Mouse (Mus musculus) gastrocnemius, postnatal 4 days (tissue): ENCODE data around the gene Fgb. TPM values are rescaled to one million over a fixed set of nuclear protein-coding genes. Genes with fewer than 3 reads are reported as not detected.
A peak's percentile ranks its signal among the peaks of the same experiment; 100 is the strongest.

Source experiments
- DNase-seq, 2 experiments: peaks; one replicate each; pipeline ENCODE4 v3.0.0; 2021 to 2022; ENCODE audit warnings: low spot score in 2 of 2, mixed read lengths in 2 of 2
- long read RNA-seq, 2 experiments: library from polyadenylated mRNA; stranded (forward); transcript quantifications; one replicate each; pipeline ENCODE4 v2.0.0; 2021
- total RNA-seq, 2 experiments: library from RNA; stranded (reverse); gene quantifications; 2 replicates each; pipeline ENCODE4 v1.2.3; 2021

Gene Fgb
- 1 to 10 TPM in 1 of 2 experiments, under 1 TPM in 1; 0.27 to 3.4 TPM for total RNA-seq
- long read RNA-seq, experiment 1: 0 reads
- long read RNA-seq, experiment 2: 0 reads

DNA sequence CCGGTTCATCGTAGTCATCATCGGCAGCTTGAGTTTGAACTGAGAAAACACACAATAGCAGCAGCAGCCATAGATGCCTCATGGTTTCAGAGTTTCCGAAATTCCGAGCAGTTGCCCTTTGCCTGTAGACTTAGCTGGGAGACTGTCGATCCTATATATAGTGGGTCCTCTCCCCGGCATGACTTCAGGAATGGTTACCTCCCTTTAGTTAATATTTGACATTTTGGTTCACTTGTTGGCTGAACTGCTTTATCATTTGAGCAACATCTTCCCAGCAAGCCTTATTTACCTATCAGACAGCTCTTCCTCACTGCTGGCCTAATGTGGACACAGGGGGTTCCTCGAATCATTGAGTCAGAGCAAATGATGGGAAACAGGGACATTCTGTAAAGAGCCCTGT is at the start of gene Fgb:
TSS of gene Fgb (minus strand) at position 184 of the 400 bp plus-strand sequence.
- DNase-seq: no peak

DNA sequence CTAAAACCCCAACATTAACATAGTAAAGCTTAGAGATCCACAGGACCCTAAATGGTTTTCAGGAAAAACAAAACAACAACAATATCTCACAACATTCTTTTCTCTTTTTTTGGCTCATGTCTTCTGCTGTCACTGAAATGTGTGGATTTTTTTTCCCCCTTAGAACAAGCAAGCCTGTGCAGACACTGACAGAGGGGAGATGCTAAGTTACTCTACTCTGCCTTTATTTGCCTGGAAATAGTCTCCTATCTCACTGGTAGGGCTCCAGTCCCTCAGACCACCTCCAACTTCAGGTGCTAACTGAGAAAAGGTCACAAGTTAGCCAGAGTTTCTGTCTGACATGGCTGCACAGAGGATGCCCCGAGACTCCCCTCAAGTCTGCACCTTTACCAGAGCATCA is 49.5 kb upstream of the Fgb start:
- no peak for DNase-seq

DNA sequence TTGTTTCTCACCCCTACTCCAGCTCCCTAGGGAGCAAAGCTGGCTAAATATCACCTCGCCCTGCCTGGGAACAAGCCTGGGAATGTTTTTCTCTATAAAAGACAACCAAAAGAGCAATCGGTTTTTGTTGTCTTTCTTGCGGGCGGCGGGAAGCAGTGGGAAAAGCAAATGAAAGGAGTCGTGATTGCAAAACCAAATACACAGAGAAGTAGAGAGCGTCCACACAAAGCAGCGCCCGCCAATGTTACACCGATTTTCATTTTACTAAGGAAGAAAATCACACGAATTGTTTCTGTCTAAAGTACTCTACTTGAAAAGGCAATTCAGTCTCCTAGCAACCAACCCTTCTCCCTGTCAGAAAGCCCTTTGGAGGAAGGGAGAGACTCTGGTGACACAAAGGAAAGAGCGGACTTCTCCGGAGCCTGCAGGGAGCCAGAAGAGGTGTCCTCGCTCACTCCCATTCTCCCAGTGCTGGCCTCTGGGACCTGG is 48.9 kb upstream of the Fgb start:
- no peak for DNase-seq

- no peak for DNase-seq
Observed at GRCm38 (mm10) chr3:83097586-83097985, 47.9 kb upstream of the Fgb start.

- DNase-seq: peak in 1 of 2 experiments; percentile 44
Observed at GRCm38 (mm10) chr3:83080567-83081055, 30.9 kb upstream of the Fgb start.

GRCm38 (mm10) chr3:83076563-83076962 is 26.9 kb upstream of the Fgb start:
- DNase-seq: peak in 1 of 2 experiments; percentile 48

DNA sequence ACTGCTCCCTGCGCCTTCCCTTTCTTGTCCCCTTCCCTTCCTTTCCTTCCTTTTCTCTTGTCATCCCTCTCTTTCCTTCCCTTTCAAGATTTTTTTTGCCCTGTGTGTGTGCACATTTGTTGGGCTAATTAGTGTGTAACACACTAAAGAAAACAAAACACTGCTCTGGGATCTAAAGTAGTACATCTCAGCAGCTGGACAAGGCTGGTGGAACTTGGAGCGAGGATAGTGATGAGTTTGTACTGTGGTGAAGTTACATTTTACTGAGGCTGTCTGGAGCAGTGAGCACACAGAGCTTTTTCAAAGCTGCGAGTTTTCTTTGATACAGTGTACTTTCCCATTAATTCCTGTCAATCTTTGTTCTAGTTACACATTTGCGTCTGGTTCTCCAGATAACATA is 20.6 kb upstream of the Fgb start:
- DNase-seq: no peak

- DNase-seq: no peak
Observed at GRCm38 (mm10) chr3:83068869-83069268, 19.2 kb upstream of the Fgb start.

DNA sequence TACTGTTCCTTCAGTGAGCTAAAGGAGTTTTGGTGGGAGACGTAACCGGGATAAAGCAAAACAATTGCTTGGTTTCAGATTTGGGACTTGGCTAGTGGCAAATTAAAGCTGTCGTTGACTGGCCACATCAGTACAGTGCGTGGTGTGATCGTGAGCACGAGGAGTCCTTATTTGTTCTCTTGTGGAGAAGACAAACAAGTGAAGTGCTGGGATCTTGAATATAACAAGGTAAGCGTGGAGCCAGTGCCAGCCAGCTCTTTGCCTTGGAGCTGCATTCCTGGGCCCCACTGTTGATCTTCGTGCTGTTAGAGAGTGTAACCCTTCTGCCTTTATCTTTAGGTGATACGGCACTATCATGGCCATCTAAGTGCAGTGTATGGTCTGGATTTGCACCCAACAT is 18.3 kb upstream of the Fgb start:
- DNase-seq: no peak

- DNase-seq: no peak
Observed at GRCm38 (mm10) chr3:83057046-83057445, 7.4 kb upstream of the Fgb start.

- peak; percentile 100 for DNase-seq
Observed at GRCm38 (mm10) chr3:83055281-83056038, 5.8 kb upstream of the Fgb start, which contains the start of gene Plrg1. Gene Plrg1 (plus strand): TSS chr3:83055522.

- no peak for DNase-seq
Observed at GRCm38 (mm10) chr3:83054759-83055158, 5.1 kb upstream of the Fgb start.

DNA sequence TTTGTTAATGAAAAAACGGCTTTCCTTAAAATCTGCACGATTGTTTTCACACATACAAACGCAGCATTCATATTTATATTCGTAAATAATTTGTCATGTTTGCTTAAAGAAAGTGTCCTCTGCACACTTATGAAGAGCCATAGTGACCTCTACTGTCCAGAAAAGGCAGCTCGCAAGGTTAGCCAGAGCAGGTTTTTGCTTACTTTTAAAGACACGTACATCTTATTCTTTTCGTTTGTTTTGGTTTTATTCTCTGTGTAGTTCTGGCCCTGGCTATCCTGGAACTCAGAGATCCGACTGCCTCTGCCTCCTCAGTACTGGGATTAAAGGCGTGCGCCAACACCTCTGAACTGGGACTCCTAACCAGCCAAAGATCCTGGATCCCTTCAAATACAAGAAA is 4.1 kb upstream of the Fgb start:
- peak in 1 of 2 experiments; percentile 17 for DNase-seq

GRCm38 (mm10) chr3:83053126-83053525 is 3.5 kb upstream of the Fgb start:
- DNase-seq: no peak

GRCm38 (mm10) chr3:83052102-83052501 is 2.4 kb upstream of the Fgb start:
- no peak for DNase-seq

- DNase-seq: no peak
Observed at GRCm38 (mm10) chr3:83050661-83051060, 998 bp upstream of the Fgb start.

- DNase-seq: no peak
Observed at GRCm38 (mm10) chr3:83046649-83047048, 3.0 kb downstream of the Fgb start.

DNA sequence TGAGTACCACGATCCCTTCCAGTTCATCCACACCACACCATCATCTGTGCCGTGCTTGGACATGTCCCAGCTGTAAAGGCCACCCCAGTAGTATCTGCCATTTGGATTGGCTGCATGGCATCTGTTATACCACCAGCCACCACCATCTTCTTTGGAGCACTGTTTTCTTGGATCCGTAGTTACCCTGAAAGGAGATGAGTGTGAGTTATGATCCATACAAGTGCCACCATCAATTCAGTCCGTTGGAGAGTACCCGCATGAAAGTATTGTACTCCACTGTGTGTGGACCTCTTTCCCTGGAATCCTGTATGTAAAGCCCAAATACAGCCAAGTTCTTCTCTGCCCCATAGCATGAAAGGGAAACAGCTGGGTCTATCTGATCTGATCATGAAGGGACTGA is 7.2 kb downstream of the Fgb start:
- DNase-seq: no peak

- DNase-seq: no peak
Observed at GRCm38 (mm10) chr3:83039666-83040065, 10.0 kb downstream of the Fgb start.

DNA sequence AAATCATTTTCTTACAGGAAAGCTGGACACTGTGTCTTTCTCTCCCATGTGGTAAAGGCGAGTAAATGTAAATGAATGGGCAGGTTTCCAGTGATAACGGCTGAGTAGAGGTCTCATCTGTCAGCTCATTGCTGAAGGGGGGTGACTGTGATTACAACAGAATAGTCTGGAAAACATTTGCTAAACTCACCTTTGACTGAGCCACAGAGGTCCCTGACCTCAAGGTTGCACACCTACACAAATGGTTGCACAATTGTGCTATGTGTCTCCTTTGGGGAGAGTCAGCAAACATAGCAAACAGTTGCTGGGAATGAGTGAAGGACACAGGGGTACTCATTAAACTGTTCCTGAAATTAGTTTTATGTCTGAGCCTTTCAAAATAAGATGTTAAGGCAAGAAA is 10.8 kb downstream of the Fgb start:
- no peak for DNase-seq

DNA sequence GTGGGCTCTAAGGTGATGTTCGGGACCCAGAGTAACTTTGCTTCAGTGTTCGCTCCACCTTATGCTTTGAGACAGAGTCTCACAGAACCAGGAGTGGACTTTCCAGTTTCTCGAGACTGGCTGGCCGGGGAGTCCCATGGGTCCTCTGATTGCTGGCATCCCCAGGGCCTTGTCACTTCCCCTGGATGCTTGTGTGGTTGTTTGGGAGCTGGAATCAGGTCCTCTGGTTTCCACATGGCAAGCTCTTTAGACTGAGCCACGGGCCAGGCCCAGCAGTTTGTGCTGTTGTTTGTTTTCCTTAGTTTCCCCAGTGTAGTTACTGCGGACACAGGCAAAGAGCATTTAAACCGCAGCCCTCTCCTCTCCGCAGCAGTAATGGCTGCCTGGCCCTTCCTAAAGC is 15.9 kb downstream of the Fgb start:
- no peak for DNase-seq

- no peak for DNase-seq
Observed at GRCm38 (mm10) chr3:83032746-83033308, 16.8 kb downstream of the Fgb start.
